Mouse (Mus musculus): ENCODE measurements around the gene Slc15a2.

The Slc15a2 gene

DNA sequence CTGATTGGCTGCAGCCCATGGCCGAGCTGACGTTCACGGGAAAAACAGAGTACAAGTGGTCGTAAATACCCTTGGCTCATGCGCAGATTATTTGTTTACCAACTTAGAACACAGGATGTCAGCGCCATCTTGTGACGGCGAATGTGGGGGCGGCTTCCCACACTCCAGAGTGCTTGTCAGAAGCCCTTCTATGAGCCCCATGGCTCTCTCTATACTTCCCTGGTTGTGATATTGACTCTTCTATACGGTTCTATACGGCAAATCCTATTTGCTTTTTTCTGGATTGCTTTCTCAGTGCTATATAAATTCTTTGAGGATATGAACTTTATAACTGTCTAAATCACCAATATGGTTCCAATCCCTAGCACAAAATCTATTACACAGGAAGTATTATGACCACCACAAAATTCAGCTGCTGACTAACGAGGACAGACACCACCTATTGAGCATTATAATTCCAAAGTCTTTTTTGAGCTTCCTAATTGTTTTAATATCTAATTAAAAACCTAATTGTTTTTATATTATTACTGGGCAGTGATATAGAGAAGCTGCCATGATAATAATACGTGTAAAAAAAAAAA is 14.5 kb downstream of the Slc15a2 start:
- DNase-seq (ENCODE audit: low spot score in 2 of 2) = no peak

DNA sequence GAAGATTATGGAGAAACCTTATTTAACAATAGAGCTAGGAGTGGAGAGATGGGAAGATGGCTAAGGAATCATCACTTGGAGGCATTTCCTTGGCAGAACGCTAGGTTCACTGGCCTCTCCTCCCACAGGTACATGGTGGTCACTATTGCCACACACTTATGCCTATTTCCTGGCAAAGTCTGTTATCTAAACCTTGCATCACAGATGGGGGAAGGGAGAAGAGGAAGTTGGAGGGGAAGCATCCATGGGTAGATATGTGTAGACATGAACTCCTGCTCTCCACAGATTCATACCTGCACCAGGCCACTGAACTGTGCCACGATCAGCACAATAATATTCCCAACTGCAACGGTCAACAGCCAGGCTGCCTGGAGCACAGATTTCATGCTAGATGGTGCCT is 32.8 kb downstream of the Slc15a2 start:
- DNase-seq (ENCODE audit: low spot score in 2 of 2) = no peak

DNA sequence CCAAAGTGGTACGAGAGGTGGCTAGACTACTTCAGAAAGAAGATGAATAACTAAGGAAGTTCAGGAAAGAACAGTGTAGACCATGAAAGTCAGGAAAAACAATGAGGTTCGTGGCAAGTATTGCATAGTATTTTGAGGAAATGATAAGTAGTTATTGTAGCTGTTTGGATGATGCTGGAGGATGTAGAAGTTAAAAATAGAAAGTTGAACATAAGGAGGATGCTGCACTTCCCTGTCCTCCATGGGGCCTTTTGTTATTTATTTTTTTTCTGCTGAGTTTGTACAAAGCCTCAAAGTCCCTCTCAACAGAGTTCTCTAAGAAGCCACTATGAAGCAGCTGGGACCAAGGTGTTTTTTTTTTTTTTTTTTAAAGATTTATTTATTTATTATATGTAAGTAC is 37.0 kb downstream of the Slc15a2 start:
- no peak for DNase-seq (ENCODE audit: low spot score in 2 of 2)

DNA sequence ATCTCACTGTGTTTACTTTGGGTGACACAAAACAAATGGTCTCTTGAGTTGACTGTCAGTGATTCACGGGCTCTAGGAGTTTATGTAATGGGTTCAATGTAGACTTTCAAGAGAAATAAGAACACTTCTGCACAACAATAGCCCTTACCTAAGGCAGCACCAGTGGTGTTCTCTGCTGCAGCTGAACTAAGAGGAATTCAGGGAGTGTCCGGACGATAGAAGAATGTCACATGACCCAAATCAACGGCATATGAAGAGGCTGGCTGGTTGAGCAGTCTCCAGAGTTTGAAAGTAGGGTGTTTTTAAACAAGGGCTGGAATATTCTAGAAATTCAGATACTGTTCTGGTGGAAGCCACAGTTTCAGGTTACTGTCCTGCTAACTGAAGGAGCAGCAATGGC is 37.7 kb downstream of the Slc15a2 start:
- no peak for DNase-seq (ENCODE audit: low spot score in 2 of 2)

DNA sequence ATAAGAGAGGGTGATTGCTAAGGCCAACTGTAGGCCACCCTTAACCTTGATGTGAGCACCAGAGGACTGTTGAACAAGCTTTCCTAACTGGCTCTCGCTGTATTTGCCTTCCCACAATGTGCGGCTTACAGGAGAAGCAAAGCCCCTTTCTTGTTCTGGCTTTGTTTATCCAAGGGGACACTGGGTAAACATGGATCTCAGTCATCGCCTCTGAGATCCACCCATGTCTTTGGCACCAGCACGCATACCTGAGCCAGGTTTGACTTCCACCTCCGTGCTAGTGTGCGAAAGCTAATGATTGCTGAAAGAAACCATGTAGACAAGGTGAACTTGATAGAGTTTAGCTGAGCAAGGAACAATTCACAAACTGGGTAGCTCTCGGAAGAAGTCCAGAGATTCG is 41.2 kb downstream of the Slc15a2 start:
- no peak for DNase-seq (ENCODE audit: low spot score in 2 of 2)

DNA sequence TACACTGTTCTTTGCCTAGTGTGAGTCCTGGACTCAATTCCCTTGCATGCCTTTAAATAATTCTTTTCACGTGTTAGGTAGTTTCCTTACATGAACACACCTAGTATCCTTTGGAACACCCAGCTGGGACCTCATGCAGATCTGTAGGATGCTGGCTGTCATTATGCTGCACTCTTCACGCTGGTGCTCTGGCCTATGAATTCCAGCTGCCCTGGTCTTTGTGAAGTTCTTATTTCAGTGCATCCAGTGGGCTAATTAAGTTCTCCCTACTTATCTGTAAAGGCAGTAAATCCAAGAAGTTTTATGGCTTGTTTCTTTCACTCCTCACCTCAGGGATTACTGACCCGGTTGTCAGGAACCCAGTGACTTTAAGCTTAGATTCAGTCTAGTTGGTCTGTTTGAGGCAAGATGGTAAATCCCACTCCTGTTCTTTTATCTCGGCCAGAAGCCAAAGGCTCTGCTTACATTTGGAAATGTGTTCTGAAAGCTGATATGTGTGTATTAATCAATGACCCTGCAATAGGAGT is 45.3 kb downstream of the Slc15a2 start:
- no peak for DNase-seq (ENCODE audit: low spot score in 2 of 2)

DNA sequence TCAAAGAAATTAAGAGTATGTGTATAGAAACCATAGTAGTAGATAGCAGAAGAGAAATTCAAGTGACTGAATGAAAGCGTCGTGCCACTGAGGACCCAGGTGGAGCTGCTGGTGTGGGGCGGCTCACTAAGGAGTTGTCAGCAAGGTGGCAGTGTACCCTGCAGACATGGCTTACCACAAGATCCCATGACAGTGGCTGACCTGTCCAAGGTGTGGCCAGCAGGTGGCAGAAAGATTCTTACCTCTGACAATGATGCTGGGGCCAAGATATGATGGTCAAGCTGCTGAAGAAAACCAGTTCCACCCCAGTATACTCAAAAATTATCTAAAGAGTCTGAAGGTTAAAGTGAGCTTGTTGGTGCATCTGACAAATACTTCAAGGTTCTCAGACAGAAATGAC is 49.3 kb downstream of the Slc15a2 start:
- no peak for DNase-seq (ENCODE audit: low spot score in 2 of 2)

DNA sequence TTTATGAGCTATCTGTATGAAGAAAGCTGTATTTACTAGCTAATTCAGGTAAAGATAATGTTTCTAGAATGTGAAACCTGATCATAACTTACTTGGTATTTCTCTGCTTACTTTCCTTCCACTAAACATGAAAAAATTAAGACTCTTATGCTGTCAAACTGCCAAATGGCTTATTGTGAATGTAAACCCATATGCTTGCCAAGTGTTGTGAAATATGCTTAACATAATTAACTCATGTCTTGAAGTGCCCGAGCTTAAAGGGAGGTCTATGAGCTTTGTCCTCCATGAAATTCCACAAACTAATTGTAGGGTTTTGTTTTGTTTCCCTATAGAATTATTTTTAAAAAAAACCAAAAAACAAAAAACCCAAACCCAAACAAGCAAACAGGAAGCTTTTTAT is 50.9 kb downstream of the Slc15a2 start:
- no peak for DNase-seq (ENCODE audit: low spot score in 2 of 2)

DNA sequence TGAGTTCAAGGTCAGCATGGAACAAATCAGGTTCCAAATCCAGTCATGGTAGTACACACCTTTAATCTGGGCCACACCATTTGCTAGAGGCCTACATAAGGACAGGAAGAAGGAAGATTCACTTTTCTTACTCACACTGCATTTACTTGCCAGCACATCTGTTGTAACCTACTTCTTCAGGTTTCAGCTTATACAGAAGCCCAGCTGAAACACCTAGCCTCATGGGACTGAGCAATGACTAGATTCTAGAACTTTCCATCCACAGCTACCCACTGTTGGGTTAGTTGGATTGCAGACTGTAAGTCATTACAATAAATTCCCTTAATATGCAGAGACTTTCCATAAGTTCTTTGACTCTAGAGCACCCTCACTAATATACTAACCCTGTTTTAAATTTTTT is 52.2 kb downstream of the Slc15a2 start:
- no peak for DNase-seq (ENCODE audit: low spot score in 2 of 2)

DNA sequence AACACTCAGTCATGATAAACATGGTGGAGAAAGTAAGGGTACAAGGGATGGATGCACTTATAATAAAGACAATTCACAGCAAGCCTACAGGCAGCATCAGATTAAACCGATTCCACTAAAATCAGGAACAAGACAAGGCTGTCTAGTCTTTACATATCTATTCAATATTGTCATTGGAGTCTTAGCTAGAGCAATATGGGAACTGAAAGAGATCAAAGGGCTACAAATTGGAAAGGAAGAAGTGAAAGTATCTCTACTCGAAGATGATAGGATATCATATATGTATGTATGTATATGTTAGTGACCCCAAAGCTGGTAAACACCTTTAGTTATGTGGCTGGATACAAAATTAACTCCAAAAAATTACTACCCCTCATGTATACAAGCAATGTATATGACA is 55.8 kb downstream of the Slc15a2 start:
- no peak for DNase-seq (ENCODE audit: low spot score in 2 of 2)

DNA sequence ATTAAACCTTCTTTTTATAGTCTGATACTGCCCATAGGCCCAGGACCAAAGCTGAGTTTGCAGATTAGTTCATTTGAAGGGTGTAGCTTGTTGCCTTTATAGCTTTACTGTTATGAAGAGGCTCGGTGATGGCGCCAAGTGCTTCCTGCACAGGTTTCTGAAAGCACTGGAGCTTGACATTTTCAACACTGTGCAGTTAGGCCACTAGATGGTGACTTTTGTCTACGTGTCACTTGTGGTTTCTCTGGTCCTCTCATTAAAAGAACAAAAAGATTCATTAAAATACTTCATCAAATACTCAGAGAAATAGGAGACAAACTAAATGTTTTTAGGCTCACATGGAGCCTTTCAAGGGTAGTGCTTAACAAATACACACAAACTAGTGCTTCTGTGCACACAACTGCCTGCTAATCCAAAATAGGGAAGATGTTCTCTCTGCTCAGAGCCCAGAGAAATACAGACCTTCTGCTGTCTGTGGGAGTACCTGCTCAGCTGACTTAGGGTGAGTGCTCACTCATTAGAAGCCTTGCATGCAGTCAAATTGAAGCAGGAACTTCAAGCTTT is 60.8 kb downstream of the Slc15a2 start:
- peak in 1 of 2 experiments; percentile 38 for DNase-seq (ENCODE audit: low spot score in 2 of 2)

DNA sequence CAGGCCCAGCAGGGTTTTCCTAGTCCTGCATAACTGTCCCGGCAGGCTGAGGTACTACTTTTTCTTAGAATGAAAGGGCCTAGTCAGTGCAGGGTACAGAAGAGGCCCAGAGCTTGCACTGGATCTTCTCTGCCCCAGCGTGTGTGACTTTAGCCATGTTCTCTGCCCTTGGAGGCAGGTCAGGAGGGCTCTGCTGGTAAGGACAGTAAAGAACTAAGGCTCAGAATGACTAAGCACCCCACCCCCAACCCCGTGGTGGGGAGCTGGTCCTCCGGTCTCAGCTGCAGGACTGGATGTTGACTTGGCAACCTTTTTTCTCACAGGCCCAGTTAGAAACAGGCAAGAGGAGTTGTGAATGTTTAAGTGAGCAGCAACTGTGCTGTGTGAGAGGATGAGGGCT is 62.0 kb downstream of the Slc15a2 start:
- no peak for DNase-seq (ENCODE audit: low spot score in 2 of 2)

DNA sequence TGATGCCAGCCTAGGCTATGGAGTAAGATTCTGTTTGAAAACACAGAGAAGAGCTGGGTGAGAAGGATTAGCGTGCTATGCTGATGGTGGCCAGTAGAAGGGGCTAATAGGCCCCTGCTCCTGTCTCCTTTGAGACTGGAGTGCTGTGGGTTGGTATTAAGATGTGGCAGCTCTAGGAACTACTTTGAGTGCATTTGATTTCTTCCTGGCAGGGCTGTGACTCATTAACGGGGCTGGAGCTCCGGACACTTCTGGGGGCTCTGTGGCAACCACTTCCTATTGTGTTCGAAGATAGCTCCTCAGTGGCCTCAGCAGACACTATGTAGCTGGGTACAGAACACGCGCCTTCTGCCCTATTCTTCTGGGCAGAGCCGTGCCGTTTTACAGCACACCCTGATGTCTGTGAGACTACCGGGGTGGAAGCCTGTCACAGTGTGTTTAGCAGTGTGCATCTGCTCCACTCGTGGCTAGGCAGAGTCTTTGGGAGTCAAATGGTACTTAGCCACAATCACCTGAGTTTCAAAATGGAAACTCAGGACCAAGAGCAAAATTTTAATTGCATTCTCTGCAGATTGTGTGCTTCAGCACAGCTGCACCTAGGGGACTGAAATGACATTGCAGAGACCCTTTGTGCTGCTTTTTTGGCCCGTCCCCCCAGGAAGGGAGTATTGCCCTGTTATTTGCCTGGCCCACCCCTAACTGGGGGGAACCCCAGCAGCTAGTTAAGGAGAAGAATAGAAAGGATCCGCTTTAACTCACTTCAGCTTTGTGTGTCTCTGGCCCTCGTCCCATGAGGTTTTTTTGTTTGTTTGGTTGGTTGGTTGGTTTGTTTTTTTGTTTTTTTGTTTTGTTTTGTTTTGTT is 64.3 kb downstream of the Slc15a2 start:
- no peak for DNase-seq (ENCODE audit: low spot score in 2 of 2)

DNA sequence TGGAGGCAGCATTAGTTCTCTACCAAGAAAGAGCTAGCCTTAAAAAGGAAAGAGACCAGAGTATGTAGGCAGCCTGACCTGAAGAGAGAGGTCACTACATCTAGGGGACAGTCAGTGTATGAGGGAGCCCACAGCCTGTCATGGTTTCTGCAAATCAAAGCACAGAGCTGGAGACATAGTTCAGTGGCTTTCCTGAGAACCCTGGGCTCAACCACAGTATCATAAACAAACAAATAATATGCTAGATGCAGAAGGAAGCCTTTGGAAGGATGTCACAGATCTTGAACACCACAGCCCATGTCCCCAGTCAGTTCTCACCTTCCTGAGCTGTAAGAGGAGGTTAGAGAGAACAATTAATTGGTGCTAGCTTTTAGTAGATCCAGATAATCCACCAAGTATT is 66.1 kb downstream of the Slc15a2 start:
- DNase-seq (ENCODE audit: low spot score in 2 of 2) = no peak

DNA sequence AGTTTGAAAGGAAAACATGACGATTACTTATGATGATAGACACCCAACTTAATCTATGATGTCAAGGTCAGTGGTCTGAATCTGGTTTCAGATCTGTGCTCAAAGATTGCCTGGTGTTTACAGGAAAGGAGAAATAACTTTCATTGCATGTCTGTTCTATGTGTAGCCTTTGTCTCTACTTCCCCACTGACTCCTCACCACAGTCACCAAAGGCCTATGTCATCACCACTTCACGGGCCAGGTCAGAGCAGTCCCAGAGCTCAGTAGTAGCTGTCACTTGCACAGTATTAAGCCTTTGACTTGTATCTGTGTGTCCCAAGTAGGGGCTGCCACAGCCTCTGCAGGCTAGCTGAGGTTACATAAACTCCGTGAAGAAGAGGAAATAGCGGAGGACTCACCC is 67.3 kb downstream of the Slc15a2 start:
- DNase-seq (ENCODE audit: low spot score in 2 of 2) = no peak

DNA sequence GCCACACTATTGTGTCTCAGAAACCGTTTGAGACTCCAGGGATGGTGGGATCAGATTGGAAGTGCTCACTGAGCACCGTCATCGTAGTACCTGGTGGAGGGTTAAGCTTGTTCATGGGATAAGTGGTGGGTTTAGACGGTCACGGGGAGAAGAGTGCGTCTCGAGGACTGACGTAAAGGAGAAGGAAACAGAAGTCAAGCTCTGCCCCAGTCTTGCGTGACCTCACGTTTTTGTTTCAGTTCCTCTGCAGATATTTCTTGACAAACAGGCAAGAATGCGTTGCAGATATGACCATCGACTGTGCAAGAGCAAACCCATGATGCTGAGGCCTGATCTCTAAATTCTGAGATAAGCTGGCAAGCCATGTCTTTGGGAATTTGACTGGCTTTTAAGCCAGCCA is 73.0 kb downstream of the Slc15a2 start:
- DNase-seq (ENCODE audit: low spot score in 2 of 2) = no peak

DNA sequence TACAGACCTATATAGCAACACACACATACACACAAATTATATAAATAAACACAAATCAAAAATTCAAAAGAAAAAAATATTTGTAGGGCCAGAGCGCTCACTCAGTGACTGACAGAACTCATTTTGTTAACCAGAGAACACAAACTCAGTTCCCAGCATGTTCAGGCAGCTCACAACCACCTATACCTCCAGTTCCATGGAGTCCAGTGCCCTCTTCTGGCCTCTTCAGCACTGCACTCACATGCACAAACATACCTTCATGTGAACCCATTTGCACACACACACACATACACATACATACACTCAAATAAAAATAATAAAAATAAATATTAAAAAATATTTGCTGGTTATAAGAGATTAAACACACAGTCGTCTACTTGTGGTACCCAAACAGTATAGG is 74.0 kb downstream of the Slc15a2 start:
- no peak for DNase-seq (ENCODE audit: low spot score in 2 of 2)

DNA sequence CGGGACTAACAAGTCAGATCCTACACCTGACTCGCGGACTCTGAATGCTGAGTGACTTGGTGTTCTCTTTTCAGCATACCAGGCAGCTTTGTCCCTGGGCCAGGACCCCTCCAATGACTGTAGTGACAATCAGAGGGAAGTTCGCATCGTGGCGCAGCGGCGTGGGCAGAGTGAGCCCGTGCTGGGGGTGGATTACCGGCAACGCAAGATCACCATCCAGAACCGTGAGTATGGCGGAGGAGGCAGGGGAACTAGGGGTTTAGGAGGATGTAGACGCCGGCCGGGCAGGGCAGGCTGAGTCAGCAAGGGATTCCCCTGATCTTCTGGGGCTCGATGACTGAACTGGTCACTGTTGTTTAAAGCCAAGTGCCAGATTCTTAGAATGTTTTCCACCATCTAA is 75.4 kb downstream of the Slc15a2 start:
- no peak for DNase-seq (ENCODE audit: low spot score in 2 of 2)

DNA sequence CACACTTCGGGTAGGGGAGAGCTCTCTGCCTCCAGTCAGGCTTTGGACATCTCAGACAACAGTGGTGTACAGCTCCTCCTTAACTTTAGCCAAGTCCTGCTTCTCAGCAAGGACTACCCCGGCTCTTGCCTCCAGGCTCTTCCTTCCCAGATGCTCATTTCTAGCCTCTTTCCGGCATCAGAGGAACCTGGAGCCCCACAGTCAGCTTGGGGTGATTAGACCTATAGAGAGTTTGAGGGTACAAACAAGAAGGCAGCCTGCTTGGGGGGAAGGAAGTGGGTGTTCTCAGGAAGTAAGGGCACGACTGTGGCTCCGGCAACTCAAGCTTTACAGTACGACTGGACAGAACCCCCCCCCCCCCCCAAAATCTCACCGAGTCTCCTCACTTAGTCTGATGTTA is 76.0 kb downstream of the Slc15a2 start:
- no peak for DNase-seq (ENCODE audit: low spot score in 2 of 2)

DNA sequence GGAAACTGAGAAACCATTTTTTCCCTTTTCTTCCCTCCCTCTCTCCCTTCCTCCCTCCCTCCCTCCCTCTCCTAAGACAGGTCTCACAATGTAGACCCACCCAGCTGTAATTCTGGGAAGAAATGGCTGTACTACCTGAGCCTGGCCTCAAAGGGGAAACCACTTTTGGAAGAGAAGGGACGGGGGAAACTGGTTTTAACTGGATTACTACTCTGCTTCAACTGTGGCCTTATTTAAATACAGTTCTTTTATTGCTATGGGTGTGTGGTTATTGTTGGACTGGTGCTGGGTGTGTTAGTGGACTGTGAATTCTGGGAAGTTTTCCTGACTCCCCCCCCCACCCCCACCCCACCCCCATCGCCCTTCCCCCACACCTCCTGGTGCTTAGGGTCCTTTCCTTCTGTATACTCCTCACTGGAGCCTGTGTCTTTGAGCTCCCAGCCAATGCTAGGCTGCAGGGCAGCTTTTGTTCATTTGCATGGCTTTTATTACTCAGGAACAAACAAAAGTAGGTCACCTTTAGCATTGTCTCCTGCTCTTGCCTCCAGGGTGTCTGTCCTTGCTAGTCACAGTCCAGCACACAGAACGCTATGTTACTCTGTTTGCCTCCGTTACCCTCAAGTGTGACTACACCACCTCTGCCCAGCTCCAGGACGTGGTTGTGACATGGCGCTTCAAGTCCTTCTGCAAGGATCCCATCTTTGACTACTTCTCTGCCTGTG is 76.9 kb downstream of the Slc15a2 start:
- no peak for DNase-seq (ENCODE audit: low spot score in 2 of 2)

DNA sequence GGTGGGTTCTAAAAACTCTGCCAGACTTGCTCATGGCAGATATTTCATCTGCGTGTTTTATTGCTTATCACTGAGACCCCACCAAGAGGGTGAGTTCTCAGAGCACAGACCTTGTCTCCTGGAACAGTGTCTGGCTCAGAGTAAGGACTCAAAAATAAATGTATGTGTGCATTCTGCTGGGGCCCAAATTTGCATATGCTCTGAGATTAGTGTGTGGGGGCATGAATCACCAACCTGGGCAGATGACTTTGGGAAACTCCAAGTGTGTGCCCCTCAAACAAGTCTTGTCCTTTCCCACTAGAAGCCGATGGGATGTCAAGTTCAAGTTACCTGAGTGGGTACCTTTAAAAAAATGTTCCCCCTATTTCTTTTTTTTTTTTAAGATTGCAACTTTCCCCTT is 84.3 kb downstream of the Slc15a2 start:
- no peak for DNase-seq (ENCODE audit: low spot score in 2 of 2)
